Comparison of ENCODE assay signal across 17 mouse cellular contexts in genomic region chr7:139763241-139763640, GRCm38 (mm10).
"Had no signal": no experiment of that assay in that cellular context is flagged by ENCODE, and none has a peak within 500 bp of the region (broad histone marks: within the 10 kb centered on the region; RNA-seq: fewer than 3 reads in every experiment).

No protein-coding gene starts in this region.

- H3K9ac ChIP-seq: limb, embryonic 12.5 days; liver, embryonic 13.5 days; liver, postnatal 0 days; lung, embryonic 15.5 days; midbrain, embryonic 15.5 days; neural tube, embryonic 12.5 days had no signal

- H3K36me3 ChIP-seq: limb, embryonic 12.5 days; liver, embryonic 13.5 days; lung, embryonic 15.5 days; midbrain, embryonic 15.5 days; neural tube, embryonic 12.5 days had no signal

- H3K4me2 ChIP-seq: limb, embryonic 12.5 days; liver, embryonic 13.5 days; lung, embryonic 15.5 days; midbrain, embryonic 11.5 days; midbrain, embryonic 15.5 days; neural tube, embryonic 12.5 days had no signal

- DNase-seq: kidney, postnatal 25 days; layer of hippocampus, adult 9-11 months; layer of hippocampus, postnatal 36 days; liver; liver, embryonic 13.5 days; liver, postnatal 0 days; lung, postnatal 14 days; right cerebral cortex, postnatal 25 days; thymus, postnatal 4 days had no signal

- H3K9me3 ChIP-seq: limb, embryonic 12.5 days; liver, embryonic 13.5 days; lung, embryonic 15.5 days; megakaryocyte, embryonic 14.5 days; midbrain, embryonic 15.5 days; neural tube, embryonic 12.5 days had no signal

- H3K27ac ChIP-seq: limb, embryonic 12.5 days; liver, embryonic 13.5 days; lung, embryonic 15.5 days; macrophage; midbrain, embryonic 15.5 days; neural tube, embryonic 12.5 days; stomach, postnatal 0 days had no signal

- ATAC-seq: liver, postnatal 0 days; midbrain, embryonic 15.5 days had no signal

- H3K4me3 ChIP-seq: limb, embryonic 12.5 days; liver, embryonic 13.5 days; lung, embryonic 15.5 days; midbrain, embryonic 15.5 days; neural tube, embryonic 12.5 days had no signal

- H3K27me3 ChIP-seq: limb, embryonic 12.5 days; liver, embryonic 13.5 days; lung, embryonic 15.5 days; midbrain, embryonic 15.5 days; neural tube, embryonic 12.5 days had no signal

- H3K4me1 ChIP-seq: limb, embryonic 12.5 days; liver, embryonic 13.5 days; lung, embryonic 15.5 days; midbrain, embryonic 15.5 days; neural tube, embryonic 12.5 days had no signal
